Mouse (Mus musculus) Muller cell, postnatal 12 days (primary cell): ENCODE data around the gene Mitf.

Experiments used
- DNase-seq: peaks from one replicate; pipeline ENCODE4 v3.0.0-alpha.2; 2015; ENCODE audit errors: inconsistent ontology term

The Mitf gene

DNA sequence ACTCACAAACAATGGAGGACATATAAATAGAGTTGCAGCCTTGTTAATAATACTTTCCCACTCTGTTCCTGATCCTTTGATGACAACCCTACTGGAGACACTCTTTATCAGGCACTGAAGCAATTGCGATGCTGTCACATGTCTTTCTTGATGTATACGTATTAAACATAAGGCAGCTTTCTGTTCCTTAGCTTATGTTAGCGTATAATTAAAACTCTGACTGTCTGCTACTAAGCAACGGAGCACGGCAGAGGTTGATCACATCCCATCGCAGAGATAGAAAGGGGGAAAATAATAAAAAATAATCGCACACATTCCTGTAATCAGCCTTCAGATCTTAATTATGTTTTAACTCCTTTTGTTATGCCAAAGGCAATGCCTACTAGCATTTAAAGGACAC lies 234.9 kb downstream of the Mitf start:
- DNase-seq = no peak

DNA sequence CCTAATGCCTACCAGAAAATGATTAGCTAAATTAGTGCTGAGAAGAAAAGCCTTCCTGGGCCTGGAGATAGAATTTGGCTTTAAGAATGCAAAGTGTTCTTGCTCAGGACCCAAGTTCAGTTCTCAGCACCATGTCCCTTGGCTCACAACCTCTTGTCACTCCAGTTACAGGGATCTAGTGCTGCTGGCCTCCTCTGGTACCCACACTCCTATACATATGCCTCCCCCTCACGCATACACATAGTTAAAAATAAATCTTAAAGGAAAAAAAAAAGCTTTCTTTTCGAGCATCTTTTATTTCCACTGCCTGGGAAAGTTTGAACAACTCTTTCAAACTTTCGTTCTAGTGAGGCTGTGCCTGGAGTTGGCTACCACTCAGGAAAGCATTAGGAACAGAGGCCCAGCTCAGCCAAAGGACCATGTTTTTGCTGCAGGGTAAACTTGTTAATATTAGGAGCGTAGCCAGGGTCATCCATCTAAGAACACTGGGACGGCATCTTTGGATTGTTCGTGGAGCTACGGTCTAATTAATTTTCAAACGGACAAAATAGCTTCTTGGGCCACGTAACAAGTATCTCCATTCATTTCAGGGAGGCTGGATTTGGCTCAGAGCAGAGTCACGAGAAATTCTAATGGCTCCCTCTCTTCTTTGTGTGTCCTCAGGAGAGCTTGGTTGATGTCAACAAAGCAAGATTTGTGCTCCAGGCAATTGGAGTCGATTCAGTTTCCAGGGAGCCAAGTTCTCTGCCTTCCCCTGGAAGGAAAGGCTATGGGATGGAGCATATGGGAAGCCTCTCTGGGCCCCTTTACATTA lies 239.7 kb downstream of the Mitf start:
- DNase-seq = peak; percentile 93

DNA sequence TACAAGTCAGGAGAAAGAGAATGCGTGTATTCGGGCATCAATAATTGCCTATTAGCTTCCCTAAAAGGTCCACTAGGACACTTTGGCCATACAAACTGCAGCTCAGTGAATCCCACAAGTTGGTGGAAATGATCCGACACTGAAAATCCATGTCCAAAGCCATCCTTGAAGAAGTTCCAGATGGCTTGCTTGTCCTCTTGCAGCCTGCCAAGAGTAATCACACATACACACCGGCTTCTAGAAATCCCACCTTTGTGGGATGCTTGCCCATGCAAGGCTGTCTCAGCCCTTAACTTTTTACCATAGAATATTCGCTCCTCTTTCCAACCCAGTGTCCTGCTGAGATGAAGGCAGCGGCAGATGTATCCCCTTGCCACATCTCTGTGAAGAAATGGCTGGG lies 240.9 kb downstream of the Mitf start:
- no peak for DNase-seq

DNA sequence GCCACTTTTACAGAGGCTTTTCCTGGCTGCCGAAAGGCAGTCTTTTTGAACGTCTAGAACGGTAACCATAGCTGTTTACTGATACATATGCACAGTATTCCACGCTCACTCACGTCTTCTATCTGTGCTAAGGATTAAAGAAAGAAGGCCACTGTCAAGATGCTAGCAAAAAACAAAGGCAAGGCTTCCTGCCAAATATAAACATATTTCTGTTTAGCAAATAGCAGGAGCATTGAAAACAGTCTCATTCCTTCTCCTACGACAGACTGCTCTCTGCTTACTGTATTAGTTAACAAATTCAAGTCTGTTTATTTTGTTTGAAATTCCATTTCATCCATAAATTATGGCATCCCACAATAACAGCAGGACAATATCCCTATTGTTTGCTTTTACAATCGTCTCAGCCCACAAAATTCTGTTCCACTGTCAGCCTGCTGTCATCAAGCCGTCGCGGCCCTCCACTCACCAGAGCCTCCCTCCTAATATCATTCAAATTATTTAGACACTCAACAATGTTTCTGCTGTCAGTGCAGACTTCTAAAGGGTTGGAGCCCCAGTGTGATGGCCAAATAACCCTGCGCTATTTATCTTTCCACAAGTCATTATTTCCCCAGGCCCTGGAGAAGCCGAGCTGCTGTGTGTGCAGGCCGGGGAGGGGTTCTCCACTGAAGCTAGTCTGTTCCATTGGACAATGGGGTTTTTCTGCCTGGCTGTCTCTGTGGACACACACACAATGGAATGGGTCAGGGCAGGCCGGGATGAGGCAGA lies 242.0 kb downstream of the Mitf start:
- peak; percentile 95 for DNase-seq

DNA sequence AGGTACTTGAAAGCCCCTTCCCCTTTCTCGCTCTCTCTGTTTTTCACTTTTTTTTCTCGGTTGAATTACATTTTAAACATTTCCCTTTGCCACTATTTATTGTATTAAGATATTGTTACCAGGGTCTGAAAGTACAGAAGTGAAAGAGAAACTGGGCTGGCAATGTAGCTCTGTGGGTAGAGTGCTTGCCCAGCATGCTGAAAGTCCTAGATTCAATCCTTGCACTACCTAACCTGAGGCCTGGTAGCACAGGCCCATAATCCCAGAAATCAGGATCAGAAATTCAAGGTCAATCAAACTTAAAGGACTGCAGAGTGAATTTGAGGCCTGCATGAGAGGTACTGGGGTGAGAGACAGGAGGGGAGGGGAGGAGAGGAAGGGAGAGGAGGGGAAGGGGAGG lies 242.7 kb downstream of the Mitf start:
- no peak for DNase-seq

DNA sequence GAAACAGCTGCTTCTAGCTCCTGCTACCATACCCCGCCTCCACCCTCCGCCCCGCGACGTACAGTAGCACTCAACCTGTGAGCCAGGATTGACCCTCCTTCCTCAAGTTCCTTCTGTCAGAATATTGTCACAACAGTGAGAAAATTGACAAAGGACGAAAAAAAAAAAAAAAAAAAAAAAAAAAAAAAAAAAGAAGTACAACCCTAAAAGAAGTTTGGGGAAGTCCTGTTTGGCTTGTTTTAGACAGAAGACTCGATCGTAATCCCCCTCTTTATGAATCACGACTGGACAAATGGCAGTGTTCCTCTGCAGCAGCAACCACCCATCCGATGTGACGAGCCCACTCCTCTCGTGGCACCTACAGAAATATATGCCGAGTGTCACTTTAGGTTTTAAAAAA lies 255.0 kb downstream of the Mitf start:
- no peak for DNase-seq

DNA sequence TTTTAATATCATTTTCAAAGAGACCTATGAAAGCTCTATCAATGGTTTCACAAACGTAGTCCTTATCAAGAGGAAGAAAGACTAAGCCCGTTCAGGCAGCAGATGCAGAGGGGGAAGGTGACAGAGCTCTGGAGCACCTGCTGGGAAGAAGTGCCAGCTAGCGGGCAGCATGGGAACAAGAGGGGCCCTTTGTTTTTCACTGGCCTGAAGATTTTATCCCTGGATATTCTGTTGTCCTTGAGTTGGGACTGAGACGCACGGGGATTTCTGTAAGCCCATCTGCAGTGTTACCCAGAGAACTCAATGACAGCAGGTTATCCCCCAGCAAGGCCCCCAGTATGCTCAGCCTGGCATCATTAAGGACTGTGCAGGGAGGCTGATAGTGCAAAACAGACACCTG lies 258.1 kb downstream of the Mitf start:
- DNase-seq = no peak

DNA sequence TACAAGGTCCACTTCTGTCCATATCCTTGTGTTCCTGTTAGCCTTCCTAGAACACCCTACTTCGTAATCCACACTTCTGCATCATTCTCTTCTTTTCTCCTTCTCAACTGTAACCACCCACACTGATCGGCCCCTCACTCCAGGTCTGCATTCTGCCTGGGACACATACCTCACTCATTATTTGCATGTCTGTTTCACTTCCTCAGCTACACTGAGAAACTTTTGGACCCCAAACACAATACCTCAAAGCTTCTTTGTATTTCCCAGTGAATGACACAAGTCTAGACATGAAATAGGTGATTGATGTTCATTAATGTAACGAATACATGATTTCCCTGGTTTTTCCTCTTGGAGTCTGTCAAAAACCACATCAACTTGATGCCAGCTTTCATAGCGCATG lies 259.6 kb downstream of the Mitf start:
- no peak for DNase-seq
